Mouse (Mus musculus): ENCODE data around the gene Prss36. TPM values are rescaled to one million over a fixed set of nuclear protein-coding genes. Genes with fewer than 3 reads are reported as not detected.

Gene Prss36
- total and polyA plus RNA-seq, 3 experiments: 0.76 to 8.9 (median 4.0) TPM

DNA sequence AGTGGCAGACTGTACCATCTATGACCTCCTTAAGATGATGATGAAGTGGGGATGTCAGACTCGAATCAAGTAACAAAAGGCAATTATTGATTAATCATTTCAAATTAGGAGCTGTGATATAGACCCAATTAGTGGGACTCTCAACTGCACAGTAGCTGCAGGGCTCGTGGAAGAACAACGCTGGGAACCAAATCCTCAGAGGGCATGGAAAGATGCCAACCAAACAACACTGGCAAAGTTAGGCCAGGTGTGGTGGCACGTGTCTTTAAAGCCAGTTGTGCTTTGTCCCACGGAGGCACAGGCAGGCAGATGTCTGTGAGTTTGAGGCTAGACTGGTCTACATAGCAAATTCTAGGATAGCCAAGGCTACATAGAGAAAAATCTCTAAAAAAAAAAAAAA, 15.9 kb downstream of the Prss36 start:
- ATAC-seq (ENCODE audit: extremely low read depth, insufficient number of reproducible peaks, low FRiP score, poor library complexity, severe bottlenecking) (no peak), DNase-seq (ENCODE audit: low spot score) (no peak)
- Histone ChIP-seq H3K4me3 (ENCODE audit: low read depth, low read length) (no peak overlapping the region), H3K27me3 (ENCODE audit: insufficient read depth, low read length) (peaks cover 8% of the 10 kb centered on the region), H3K36me3 (replicated peaks) (peaks cover 25% of the 10 kb centered on the region), H3K4me1 (ENCODE audit: insufficient read depth, low read depth, low read length) (peaks cover 34% of the 10 kb centered on the region), H3K9me3 (replicated peaks) (no peaks in the 10 kb centered on the region)
- TF ChIP-seq TAL1 (conservative IDR thresholded peaks at IDR 0.05; ENCODE audit: low read depth, low read length) (no peak), GATA1 (IDR thresholded peaks at IDR 0.05; ENCODE audit: borderline replicate concordance, low read length) (no peak), POLR2AphosphoS5 (IDR thresholded peaks at IDR 0.05; ENCODE audit: insufficient replicate concordance, low read depth, low read length) (no peak), CTCF (IDR thresholded peaks at IDR 0.05; ENCODE audit: low read depth, low read length) (no peak), GATA2 (IDR thresholded peaks at IDR 0.05; ENCODE audit: borderline replicate concordance, low read depth, low read length) (no peak)

DNA sequence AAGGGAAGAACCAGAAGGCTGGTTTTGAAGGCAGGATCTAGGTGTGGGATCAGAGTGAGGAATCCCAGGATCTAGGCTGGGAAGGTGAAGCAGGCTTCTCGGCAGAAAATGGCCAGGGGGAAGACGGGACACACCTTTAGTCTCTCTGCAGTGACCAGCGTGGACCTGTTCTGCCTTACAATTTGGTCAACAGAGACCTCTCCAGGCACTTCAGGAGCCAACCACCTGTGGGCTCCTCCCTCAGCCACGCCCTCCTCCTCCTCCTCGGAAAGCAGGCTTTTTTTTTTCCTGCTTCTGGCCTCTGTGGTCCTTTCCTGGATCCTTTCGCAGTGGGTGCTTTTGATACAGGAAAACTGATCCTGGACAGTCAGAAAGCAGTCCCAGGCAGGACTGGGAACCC, 16.6 kb downstream of the Prss36 start, which contains the start of gene Prss8:
Gene Prss8 (minus strand): TSS at position 182 of the 400 bp plus-strand sequence.
- no peak for ATAC-seq (ENCODE audit: extremely low read depth, insufficient number of reproducible peaks, low FRiP score, poor library complexity, severe bottlenecking)
- DNase-seq (ENCODE audit: low spot score): no peak
- Histone ChIP-seq H3K36me3 (replicated peaks) (peaks cover 32% of the 10 kb centered on the region), H3K9me3 (replicated peaks) (no peaks in the 10 kb centered on the region), H3K4me1 (ENCODE audit: insufficient read depth, low read depth, low read length) (peaks cover 33% of the 10 kb centered on the region), H3K4me3 (ENCODE audit: low read depth, low read length) (no peak within 1 kb of the TSS), H3K27me3 (ENCODE audit: insufficient read depth, low read length) (peaks cover 8% of the 10 kb centered on the region)
- TF ChIP-seq GATA2 (IDR thresholded peaks at IDR 0.05; ENCODE audit: borderline replicate concordance, low read depth, low read length): no peak
- TF ChIP-seq CTCF (IDR thresholded peaks at IDR 0.05; ENCODE audit: low read depth, low read length): no peak
- no peak for TF ChIP-seq POLR2AphosphoS5 (IDR thresholded peaks at IDR 0.05; ENCODE audit: insufficient replicate concordance, low read depth, low read length)
- no peak for TF ChIP-seq GATA1 (IDR thresholded peaks at IDR 0.05; ENCODE audit: borderline replicate concordance, low read length)
- no peak for TF ChIP-seq TAL1 (conservative IDR thresholded peaks at IDR 0.05; ENCODE audit: low read depth, low read length)

- no peak for TF ChIP-seq CTCF (IDR thresholded peaks at IDR 0.05; ENCODE audit: low read depth, low read length)
- TF ChIP-seq GATA1 (IDR thresholded peaks at IDR 0.05; ENCODE audit: borderline replicate concordance, low read length): no peak
- TF ChIP-seq POLR2AphosphoS5 (IDR thresholded peaks at IDR 0.05; ENCODE audit: insufficient replicate concordance, low read depth, low read length): no peak
- no peak for TF ChIP-seq TAL1 (conservative IDR thresholded peaks at IDR 0.05; ENCODE audit: low read depth, low read length)
- TF ChIP-seq GATA2 (IDR thresholded peaks at IDR 0.05; ENCODE audit: borderline replicate concordance, low read depth, low read length): no peak
- H3K4me3 ChIP-seq (ENCODE audit: low read depth, low read length): no peak overlapping the region
- ATAC-seq (ENCODE audit: extremely low read depth, insufficient number of reproducible peaks, low FRiP score, poor library complexity, severe bottlenecking) (no peak), DNase-seq (ENCODE audit: low spot score) (no peak)
- no peaks in the 10 kb centered on the region for H3K9me3 ChIP-seq (replicated peaks)
- H3K36me3 ChIP-seq (replicated peaks): peaks cover 45% of the 10 kb centered on the region
- peaks cover 21% of the 10 kb centered on the region for H3K4me1 ChIP-seq (ENCODE audit: insufficient read depth, low read depth, low read length)
- peaks cover 8% of the 10 kb centered on the region for H3K27me3 ChIP-seq (ENCODE audit: insufficient read depth, low read length)
These were observed 17.9 kb downstream of the Prss36 start for GRCm38 (mm10) chr7:127928596-127928995.

DNA sequence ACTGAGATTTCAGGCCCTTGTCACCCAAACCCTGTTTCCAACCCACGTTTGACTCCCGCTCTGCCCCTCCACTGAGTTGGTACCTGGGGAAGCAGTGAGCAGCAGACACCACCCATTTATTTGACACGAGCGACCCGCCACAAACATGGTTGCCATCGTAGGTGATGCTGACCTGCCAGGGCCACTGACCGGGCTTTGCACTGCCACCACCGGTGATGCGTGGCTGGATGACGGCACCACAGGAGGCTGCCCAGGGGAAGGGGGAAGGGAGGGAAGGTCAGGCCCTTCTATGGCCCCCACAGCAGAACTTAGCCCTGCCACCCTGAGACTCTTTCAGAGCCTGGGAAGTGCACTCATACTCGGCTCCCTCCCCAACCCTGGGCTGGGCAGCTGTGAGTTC, 18.8 kb downstream of the Prss36 start:
- H3K4me3 ChIP-seq (ENCODE audit: low read depth, low read length): no peak overlapping the region
- ATAC-seq (ENCODE audit: extremely low read depth, insufficient number of reproducible peaks, low FRiP score, poor library complexity, severe bottlenecking): no peak
- peaks cover 15% of the 10 kb centered on the region for H3K4me1 ChIP-seq (ENCODE audit: insufficient read depth, low read depth, low read length)
- no peaks in the 10 kb centered on the region for H3K9me3 ChIP-seq (replicated peaks)
- DNase-seq (ENCODE audit: low spot score): no peak
- H3K36me3 ChIP-seq (replicated peaks): peaks cover 54% of the 10 kb centered on the region
- no peak for TF ChIP-seq CTCF (IDR thresholded peaks at IDR 0.05; ENCODE audit: low read depth, low read length)
- no peak for TF ChIP-seq GATA1 (IDR thresholded peaks at IDR 0.05; ENCODE audit: borderline replicate concordance, low read length)
- no peak for TF ChIP-seq GATA2 (IDR thresholded peaks at IDR 0.05; ENCODE audit: borderline replicate concordance, low read depth, low read length)
- TF ChIP-seq TAL1 (conservative IDR thresholded peaks at IDR 0.05; ENCODE audit: low read depth, low read length): no peak
- no peak for TF ChIP-seq POLR2AphosphoS5 (IDR thresholded peaks at IDR 0.05; ENCODE audit: insufficient replicate concordance, low read depth, low read length)
- H3K27me3 ChIP-seq (ENCODE audit: insufficient read depth, low read length): peaks cover 8% of the 10 kb centered on the region

GRCm38 (mm10) chr7:127926846-127927245, 19.7 kb downstream of the Prss36 start:
- no peak for DNase-seq (ENCODE audit: low spot score)
- Histone ChIP-seq H3K27me3 (ENCODE audit: insufficient read depth, low read length) (peaks cover 8% of the 10 kb centered on the region), H3K4me3 (ENCODE audit: low read depth, low read length) (no peak overlapping the region), H3K9me3 (replicated peaks) (no peaks in the 10 kb centered on the region), H3K4me1 (ENCODE audit: insufficient read depth, low read depth, low read length) (peaks cover 20% of the 10 kb centered on the region), H3K36me3 (replicated peaks) (peaks cover 63% of the 10 kb centered on the region)
- TF ChIP-seq GATA1 (IDR thresholded peaks at IDR 0.05; ENCODE audit: borderline replicate concordance, low read length): no peak
- TF ChIP-seq GATA2 (IDR thresholded peaks at IDR 0.05; ENCODE audit: borderline replicate concordance, low read depth, low read length): no peak
- TF ChIP-seq POLR2AphosphoS5 (IDR thresholded peaks at IDR 0.05; ENCODE audit: insufficient replicate concordance, low read depth, low read length): no peak
- no peak for TF ChIP-seq CTCF (IDR thresholded peaks at IDR 0.05; ENCODE audit: low read depth, low read length)
- TF ChIP-seq TAL1 (conservative IDR thresholded peaks at IDR 0.05; ENCODE audit: low read depth, low read length): no peak
- no peak for ATAC-seq (ENCODE audit: extremely low read depth, insufficient number of reproducible peaks, low FRiP score, poor library complexity, severe bottlenecking)

DNA sequence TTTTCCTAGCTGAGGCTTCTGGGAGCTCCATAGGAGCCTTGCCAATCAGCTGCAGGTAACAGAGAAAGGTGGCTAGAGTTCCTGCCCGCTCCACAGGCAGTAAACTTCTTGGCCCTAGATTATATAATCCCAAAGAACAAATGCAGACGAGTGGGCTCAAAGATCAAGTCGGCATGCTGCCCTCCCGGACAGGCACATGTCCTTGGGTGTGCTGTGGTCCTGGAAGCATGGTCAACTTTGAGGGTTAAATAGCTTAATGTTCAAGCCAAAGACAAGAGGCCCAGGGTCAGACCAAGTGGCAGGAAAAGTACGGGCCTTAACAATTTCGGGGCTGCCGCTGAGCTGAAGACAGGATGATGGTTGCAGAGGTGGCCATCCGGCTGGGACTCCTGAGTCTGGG, 20.5 kb downstream of the Prss36 start:
- peaks cover 23% of the 10 kb centered on the region for H3K4me1 ChIP-seq (ENCODE audit: insufficient read depth, low read depth, low read length)
- H3K4me3 ChIP-seq (ENCODE audit: low read depth, low read length): no peak overlapping the region
- H3K9me3 ChIP-seq (replicated peaks): no peaks in the 10 kb centered on the region
- no peak for TF ChIP-seq POLR2AphosphoS5 (IDR thresholded peaks at IDR 0.05; ENCODE audit: insufficient replicate concordance, low read depth, low read length)
- TF ChIP-seq GATA1 (IDR thresholded peaks at IDR 0.05; ENCODE audit: borderline replicate concordance, low read length): no peak
- TF ChIP-seq GATA2 (IDR thresholded peaks at IDR 0.05; ENCODE audit: borderline replicate concordance, low read depth, low read length): no peak
- DNase-seq (ENCODE audit: low spot score) (no peak), ATAC-seq (ENCODE audit: extremely low read depth, insufficient number of reproducible peaks, low FRiP score, poor library complexity, severe bottlenecking) (no peak)
- peaks cover 68% of the 10 kb centered on the region for H3K36me3 ChIP-seq (replicated peaks)
- H3K27me3 ChIP-seq (ENCODE audit: insufficient read depth, low read length): peaks cover 8% of the 10 kb centered on the region

All from G1E (cell line).